Mouse (Mus musculus) kidney, adult 8-10 months (tissue): Measurements from ENCODE around the gene Vmn1r237.

Experiments
- DNase-seq, 2 experiments: peaks; one replicate each; pipeline ENCODE4 v3.0.0; 2022

The Vmn1r237 gene

GRCm38 (mm10) chr17:21311565-21311964 is at the start of gene Vmn1r237:
Gene Vmn1r237 (plus strand): TSS chr17:21311865.
- DNase-seq: no peak

- peak; percentile 31 to 45 for DNase-seq
Measured at GRCm38 (mm10) chr17:21272103-21272502, 39.6 kb upstream of the Vmn1r237 start.

GRCm38 (mm10) chr17:21282642-21283041 is 29.0 kb upstream of the Vmn1r237 start, which contains the start of gene Vmn1r236:
Gene Vmn1r236 (plus strand): TSS chr17:21282942.
- DNase-seq: no peak

GRCm38 (mm10) chr17:21284395-21284794 is 27.3 kb upstream of the Vmn1r237 start:
- no peak for DNase-seq

DNA sequence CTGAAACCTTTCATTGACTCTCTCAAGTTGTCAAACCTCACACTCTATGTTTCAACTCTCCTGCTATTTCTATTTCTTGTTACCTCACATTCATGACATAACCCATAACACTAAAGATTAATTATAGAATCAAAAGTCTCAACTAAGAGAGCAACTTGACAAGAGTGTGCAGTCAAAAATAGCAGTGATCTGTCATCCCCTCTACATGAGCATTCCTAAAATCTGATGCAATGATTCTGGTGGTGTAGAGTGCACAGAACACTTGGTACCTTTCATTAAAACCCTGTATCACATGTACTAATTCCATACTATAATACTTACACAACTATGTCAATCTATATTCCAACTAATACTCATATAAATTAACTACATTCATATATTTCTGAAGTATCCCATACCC is 22.0 kb upstream of the Vmn1r237 start:
- no peak for DNase-seq
